Mouse (Mus musculus) lung, adult 2 months (tissue): Measurements from ENCODE around the gene Hal. TPM values are rescaled to one million over a fixed set of nuclear protein-coding genes. Genes with fewer than 3 reads are reported as not detected.
A peak's percentile ranks its signal among the peaks of the same experiment; 100 is the strongest.

Experiments
- DNase-seq: peaks from one replicate; pipeline ENCODE4 v3.0.0; 2022
- H3K4me1 ChIP-seq: fragments of 200-500 bp; 2 replicates; pipeline ENCODE4 v1.6.1; 2011; ENCODE audit warnings: low read length; ENCODE audit not compliant: control insufficient read depth, insufficient read depth
- H3K4me3 ChIP-seq: fragments of 200-500 bp; replicated peaks from 2 replicates; pipeline ENCODE3; 2011; ENCODE audit warnings: low read depth, mild to moderate bottlenecking, control low read depth, low read length; ENCODE audit errors: extremely low read depth
- CTCF ChIP-seq: fragments of 200-500 bp; IDR thresholded peaks from 2 replicates; pipeline ENCODE4 v1.5.1; 2011; ENCODE audit warnings: mild to moderate bottlenecking, low read length, control low read depth; ENCODE audit not compliant: insufficient read depth
- POLR2A ChIP-seq: fragments of 200-500 bp; IDR thresholded peaks from 2 replicates; pipeline ENCODE4 v1.6.1; 2011; ENCODE audit warnings: low read depth, mild to moderate bottlenecking, control low read depth, low read length, borderline replicate concordance; ENCODE audit errors: extremely low read depth
- WGBS: fragments of 180-500 bp; shearing (Covaris S2); methylation state at CpG from one replicate; pipeline ENCODE4 v1.1.7; 2018; 5-methylcytosine and 5-hydroxymethylcytosine counted together
- polyA plus RNA-seq: library from polyadenylated mRNA; depleted of rRNA; stranded (reverse); fragments of >200 nt; gene quantifications from 2 replicates; pipeline ENCODE4 v1.2.3, GENCODE M21; 2012

Gene Hal
- polyA plus RNA-seq, 1 experiment, result 0.83 TPM

GRCm38 (mm10) chr10:93538818-93539217 lies 50.2 kb downstream of the Hal start:
- WGBS, result 77% methylated on average over 6 of the region's 6 CpGs
- DNase-seq, result no peak
- no peak for TF ChIP-seq CTCF
- no peak for TF ChIP-seq POLR2A
- Histone ChIP-seq H3K4me1 (0 out of 2 replicates have a peak, but pooled peaks cover 2% of the 10 kb centered on the region), H3K4me3 (no peak overlapping the region)

DNA sequence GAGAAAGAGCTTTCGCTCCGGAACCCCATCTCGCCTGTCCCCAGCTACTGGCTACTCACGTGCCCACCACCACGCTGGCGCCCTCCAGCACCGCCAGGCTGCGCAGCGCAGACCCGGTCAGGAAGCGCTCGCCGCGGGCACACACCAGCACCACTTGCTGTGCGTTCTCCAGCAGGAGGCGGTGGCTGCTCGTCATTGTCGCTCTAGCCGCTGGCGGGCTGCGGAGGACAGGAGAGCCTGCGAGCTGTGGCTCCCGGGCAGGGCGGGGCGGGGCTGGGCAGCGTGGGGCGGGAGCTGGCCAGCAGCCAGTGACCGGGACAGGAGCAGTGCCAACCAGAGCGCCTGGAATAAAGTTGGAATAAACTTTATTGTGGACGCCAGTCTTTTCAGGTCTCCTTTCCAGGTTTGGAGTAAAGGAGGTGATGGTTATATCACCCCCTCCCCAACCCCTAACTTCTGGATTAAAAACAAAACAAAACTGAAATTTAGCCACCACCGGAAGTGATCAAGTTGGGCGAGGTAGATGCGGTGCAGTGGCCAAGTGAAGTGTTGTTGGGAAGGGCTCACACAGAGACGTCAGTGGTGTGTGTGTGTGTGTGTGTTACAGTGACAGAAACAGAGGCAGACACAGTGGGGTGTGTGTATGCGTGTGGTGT lies 51.3 kb downstream of the Hal start, which contains the start of gene Amdhd1:
Gene Amdhd1, minus strand, starts transcription at position 259 of the 656 bp plus-strand sequence.
- DNase-seq, result peak; percentile 71
- 0 out of 2 replicates have a peak, but pooled peaks cover 2% of the 10 kb centered on the region for H3K4me1 ChIP-seq
- peak within 1 kb of the TSS; percentile 54 for H3K4me3 ChIP-seq
- 1% methylated on average over 35 of the region's 35 CpGs for WGBS
- TF ChIP-seq CTCF (peak; percentile 56), POLR2A (no peak)

- Histone ChIP-seq H3K4me1 (0 out of 2 replicates have a peak, but pooled peaks cover 2% of the 10 kb centered on the region), H3K4me3 (peak within 1 kb of the TSS; percentile 54)
- 47% methylated on average over 17 of the region's 17 CpGs for WGBS
- DNase-seq, result peak; percentile 33
- TF ChIP-seq CTCF (no peak), POLR2A (no peak)
These were observed 52.1 kb downstream of the Hal start, which contains the start of gene Ccdc38 for GRCm38 (mm10) chr10:93540431-93541210. TSS of gene Ccdc38 (plus strand) at chr10:93540632.

GRCm38 (mm10) chr10:93541585-93541984 lies 53.0 kb downstream of the Hal start:
- no peak for TF ChIP-seq CTCF
- TF ChIP-seq POLR2A, result no peak
- 90% methylated on average over 1 of the region's 1 CpGs for WGBS
- Histone ChIP-seq H3K4me1 (0 out of 2 replicates have a peak, but pooled peaks cover 2% of the 10 kb centered on the region), H3K4me3 (no peak overlapping the region)
- no peak for DNase-seq

DNA sequence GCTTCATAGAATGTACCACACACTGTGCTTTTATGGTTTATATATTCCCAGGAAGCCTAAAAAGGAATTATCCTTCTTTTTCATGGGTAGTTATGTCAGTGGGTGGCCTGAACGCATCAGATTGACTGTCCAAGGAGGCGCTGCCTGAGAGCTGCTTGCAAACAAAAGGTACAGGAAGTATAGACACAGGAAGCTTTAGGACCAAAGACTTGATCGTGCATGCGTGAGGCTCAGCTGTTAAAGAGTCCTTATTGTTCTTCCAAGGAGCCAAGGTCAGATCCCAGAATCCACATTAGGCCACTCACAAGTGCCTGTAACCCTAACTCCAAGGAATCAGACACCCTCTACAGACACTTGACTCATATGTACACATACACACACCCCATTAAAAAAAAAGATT lies 53.8 kb downstream of the Hal start:
- 52% methylated on average over 4 of the region's 4 CpGs for WGBS

DNA sequence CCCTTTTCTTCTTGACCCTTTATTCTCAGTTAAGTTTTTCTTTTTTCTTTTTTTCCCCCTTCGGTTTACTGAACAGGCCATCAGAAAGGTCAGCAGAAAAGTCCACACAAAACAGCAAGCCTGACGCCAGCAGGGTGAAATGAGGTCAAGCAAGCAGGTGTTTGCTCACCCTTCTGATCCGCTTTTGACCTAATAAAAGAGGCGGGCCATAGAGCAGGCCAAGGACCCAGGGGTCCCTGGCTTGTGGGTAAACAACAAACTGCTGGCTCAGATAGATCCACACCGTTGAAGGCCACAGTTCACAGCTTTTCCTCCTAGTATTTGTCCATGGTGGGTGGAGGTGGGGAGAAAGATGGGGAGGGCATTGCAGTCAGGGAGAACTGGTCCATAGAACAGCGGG lies 54.6 kb downstream of the Hal start:
- DNase-seq, result no peak
- no peak for TF ChIP-seq CTCF
- no peak for TF ChIP-seq POLR2A
- no peak overlapping the region for H3K4me3 ChIP-seq
- 0 out of 2 replicates have a peak, but pooled peaks cover 2% of the 10 kb centered on the region for H3K4me1 ChIP-seq
- WGBS, result 65% methylated on average over 6 of the region's 6 CpGs

More for the DNA sequence above, 53.8 kb downstream of the Hal start:
- DNase-seq, result no peak
- no peak for TF ChIP-seq POLR2A
- no peak for TF ChIP-seq CTCF
- Histone ChIP-seq H3K4me3 (no peak overlapping the region), H3K4me1 (0 out of 2 replicates have a peak, but pooled peaks cover 2% of the 10 kb centered on the region)

DNA sequence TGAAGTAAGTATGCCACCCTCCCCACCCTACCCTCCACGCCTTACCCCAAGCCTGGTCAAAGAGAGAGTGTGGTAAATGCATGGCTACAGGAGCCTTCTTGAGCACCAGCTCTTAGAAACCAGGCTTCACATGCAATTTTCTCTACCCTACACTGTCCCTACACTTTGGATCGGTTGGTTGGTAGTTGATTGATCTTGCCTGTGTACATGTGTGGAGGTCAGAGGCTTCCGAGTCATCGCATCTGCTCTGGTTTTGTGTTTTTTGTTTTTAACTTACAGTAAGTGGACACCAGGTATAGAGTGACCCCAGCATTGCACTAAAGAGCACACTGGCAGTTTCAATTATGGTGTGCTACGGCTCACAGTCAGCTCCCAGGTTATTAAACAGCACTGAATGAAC lies 55.6 kb downstream of the Hal start:
- 81% methylated on average over 5 of the region's 5 CpGs for WGBS
- Histone ChIP-seq H3K4me1 (0 out of 2 replicates have a peak, but pooled peaks cover 2% of the 10 kb centered on the region), H3K4me3 (no peak overlapping the region)
- TF ChIP-seq POLR2A, result no peak
- no peak for TF ChIP-seq CTCF
- no peak for DNase-seq

DNA sequence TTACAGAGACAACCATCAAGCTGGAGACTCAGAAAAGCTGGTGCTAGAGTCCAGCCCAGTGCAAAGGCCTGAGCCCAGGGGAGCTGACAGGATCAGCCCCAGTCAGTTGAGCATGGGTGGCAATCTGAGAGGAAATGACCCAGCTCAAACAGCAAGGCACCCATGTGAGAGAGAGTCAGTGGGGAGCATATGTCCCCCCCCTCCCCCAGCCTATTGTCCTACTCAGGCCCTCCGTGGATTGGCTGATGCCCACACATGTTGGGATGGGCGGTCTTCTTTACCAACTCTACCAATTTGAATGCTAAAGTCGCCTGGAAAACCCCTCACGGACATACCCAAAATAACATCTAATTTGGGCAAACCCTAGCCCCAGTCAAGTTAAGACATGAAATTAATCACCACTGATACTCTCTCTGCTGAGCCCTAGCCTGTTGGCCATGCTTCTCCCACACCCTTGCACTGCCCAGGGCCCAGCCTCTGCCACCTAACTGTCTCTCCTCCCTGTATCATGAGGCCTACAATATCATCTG lies 59.2 kb downstream of the Hal start:
- TF ChIP-seq POLR2A, result no peak
- no peak for TF ChIP-seq CTCF
- 87% methylated on average over 4 of the region's 4 CpGs for WGBS
- Histone ChIP-seq H3K4me1 (no peaks in the 10 kb centered on the region), H3K4me3 (no peak overlapping the region)
- DNase-seq, result no peak

DNA sequence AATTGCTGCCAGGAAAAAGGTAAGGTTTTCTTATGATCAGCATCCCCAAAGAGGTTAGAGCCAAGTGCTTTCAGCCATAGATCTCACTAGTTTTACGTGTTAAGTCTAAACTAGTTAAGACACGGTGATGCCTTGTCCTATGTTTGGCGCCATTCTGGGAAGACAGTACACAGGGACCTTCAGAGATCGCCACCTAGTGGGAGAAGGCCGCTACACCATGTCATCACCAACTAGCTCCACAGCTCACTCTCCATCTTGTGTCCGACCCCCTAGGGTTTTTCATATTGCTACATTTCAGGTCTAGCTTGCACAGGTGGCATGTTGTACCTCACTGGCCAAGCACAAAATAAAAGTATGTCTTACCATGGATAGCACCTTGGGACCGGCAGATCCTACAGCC lies 60.4 kb downstream of the Hal start:
- peak; percentile 71 for DNase-seq
- Histone ChIP-seq H3K4me3 (no peak overlapping the region), H3K4me1 (no peaks in the 10 kb centered on the region)
- TF ChIP-seq POLR2A, result no peak
- TF ChIP-seq CTCF, result peak; percentile 98
- WGBS, result 12% methylated on average over 7 of the region's 7 CpGs
